In the genomic region with DNA sequence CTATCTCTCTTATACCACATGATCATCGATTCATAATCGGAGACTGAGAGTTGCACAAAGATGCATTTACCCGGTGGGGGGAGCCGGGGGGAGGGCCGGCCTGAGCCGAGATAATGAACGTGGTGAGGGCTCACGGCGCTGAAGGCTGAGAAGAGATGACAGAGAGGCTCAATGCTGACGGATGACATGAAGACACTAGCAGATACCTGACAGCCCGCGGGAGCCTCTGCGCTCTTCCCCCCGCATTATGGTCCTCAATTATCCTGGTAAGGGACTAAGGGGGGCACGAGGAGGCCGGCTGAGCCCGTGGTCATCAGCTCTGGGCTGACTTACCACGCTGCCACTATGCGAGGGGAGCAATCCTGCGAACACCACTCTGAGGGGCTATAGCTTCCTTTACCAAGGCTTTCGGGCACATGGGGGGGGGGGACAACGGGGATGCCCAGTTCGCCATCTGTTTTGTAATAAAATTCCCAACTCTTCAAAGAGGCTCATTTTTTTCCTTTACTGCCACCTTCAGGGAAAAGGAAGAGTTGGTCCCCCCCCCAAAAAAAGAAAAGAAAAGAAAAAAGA, we compare ENCODE assay signal across 8 mouse cellular contexts.
DNase-seq lines count a peak whose midpoint lies in the region; ATAC-seq lines count a peak whose summit lies in the region.

No protein-coding gene starts in this region.

- H3K27me3 ChIP-seq in limb, embryonic 11.5 days (ENCODE audit: control insufficient read depth, insufficient read depth, low read length) = no peaks in the 10 kb centered on the region
- H3K27me3 ChIP-seq in stomach, embryonic 15.5 days (replicated peaks) = no peaks in the 10 kb centered on the region

- 0 out of 2 replicates have a peak, but pooled peaks have one; percentile 24 for ATAC-seq in frontal cortex, adult (ENCODE audit: low TSS enrichment)
- ATAC-seq in limb, embryonic 11.5 days (ENCODE audit: insufficient number of reproducible peaks, low FRiP score, low TSS enrichment, low read depth) = no peak
- ATAC-seq in stomach, embryonic 15.5 days (ENCODE audit: insufficient read depth, low FRiP score, low read depth) = no peak

- WGBS in limb, embryonic 11.5 days = 21% methylated on average over 23 of the region's 23 CpGs
- 19% methylated on average over 23 of the region's 23 CpGs for WGBS in stomach, embryonic 15.5 days

- peaks cover 16% of the 10 kb centered on the region; the same call in 1 of the 2 replicates for H3K4me1 ChIP-seq in limb, embryonic 11.5 days (ENCODE audit: control insufficient read depth, insufficient read depth, low read length)
- 0 out of 2 replicates have a peak, but pooled peaks cover 4% of the 10 kb centered on the region for H3K4me1 ChIP-seq in stomach, embryonic 15.5 days

- DNase-seq in frontal cortex, postnatal 36 days (ENCODE audit: low spot score in 2 of 2) = no peak
- peak; percentile 30 for DNase-seq in right cerebral cortex, postnatal 25 days
- DNase-seq in right cerebral cortex, postnatal 14 days = no peak
- DNase-seq in limb, embryonic 11.5 days (ENCODE audit: low spot score) = peak; percentile 53
- DNase-seq in gastrocnemius, postnatal 10 days = no peak
- DNase-seq in kidney, adult 8-10 months = no peak

- no peaks in the 10 kb centered on the region for H3K36me3 ChIP-seq in limb, embryonic 11.5 days (ENCODE audit: control insufficient read depth, insufficient read depth, low read length)
- no peaks in the 10 kb centered on the region for H3K36me3 ChIP-seq in stomach, embryonic 15.5 days

- H3K27ac ChIP-seq in limb, embryonic 11.5 days (replicated peaks; ENCODE audit: low read depth, low read length) = no peak overlapping the region
- H3K27ac ChIP-seq in stomach, embryonic 15.5 days = no peak overlapping the region

- peak overlapping the region; percentile 45 for H3K9ac ChIP-seq in limb, embryonic 11.5 days (ENCODE audit: low read length)
- no peak overlapping the region for H3K9ac ChIP-seq in stomach, embryonic 15.5 days

- H3K9me3 ChIP-seq in limb, embryonic 11.5 days (ENCODE audit: control insufficient read depth, low read length) = no peaks in the 10 kb centered on the region
- no peaks in the 10 kb centered on the region for H3K9me3 ChIP-seq in stomach, embryonic 15.5 days

- H3K4me2 ChIP-seq in limb, embryonic 11.5 days (ENCODE audit: low read depth, severe bottlenecking) = peak overlapping the region; percentile 67
- peak overlapping the region; percentile 72 for H3K4me2 ChIP-seq in stomach, embryonic 15.5 days

- peak overlapping the region; percentile 24 for H3K4me3 ChIP-seq in limb, embryonic 11.5 days (ENCODE audit: low read depth, low read length)
- H3K4me3 ChIP-seq in stomach, embryonic 15.5 days (replicated peaks) = peak overlapping the region; percentile 30

Comparison
In these comparisons a context has a peak if more than half of its experiments do, and no peak if none do; other contexts are left out.
1. DNase-seq: peak in right cerebral cortex, postnatal 25 days (single experiment) and limb, embryonic 11.5 days (single experiment); none in frontal cortex, postnatal 36 days (0 of 2), right cerebral cortex, postnatal 14 days (single experiment), gastrocnemius, postnatal 10 days (single experiment) and kidney, adult 8-10 months (0 of 2).